Mouse (Mus musculus): ENCODE data around the gene Slc15a5.

Gene Slc15a5

DNA sequence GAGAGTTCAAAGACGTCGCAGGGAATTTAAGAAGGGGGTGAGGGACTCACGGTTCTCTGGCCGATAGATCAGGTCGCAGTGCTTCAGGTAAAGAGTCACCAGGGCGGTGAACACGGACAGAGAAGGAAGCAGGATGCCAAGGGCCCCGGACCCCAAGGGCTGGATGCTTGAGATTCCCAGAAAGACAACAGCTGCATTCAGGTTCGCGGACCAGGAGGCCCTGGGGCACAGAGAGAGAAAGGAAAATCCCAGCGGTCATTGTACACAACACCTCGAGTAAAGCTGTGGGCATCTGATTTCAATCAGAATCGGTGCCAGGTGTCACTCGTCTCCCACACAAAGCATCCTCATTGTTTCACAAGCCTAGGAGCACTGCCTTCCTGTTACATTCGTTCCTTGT, 24.1 kb downstream of the Slc15a5 start:
- DNase-seq (ENCODE audit: low spot score): no peak

DNA sequence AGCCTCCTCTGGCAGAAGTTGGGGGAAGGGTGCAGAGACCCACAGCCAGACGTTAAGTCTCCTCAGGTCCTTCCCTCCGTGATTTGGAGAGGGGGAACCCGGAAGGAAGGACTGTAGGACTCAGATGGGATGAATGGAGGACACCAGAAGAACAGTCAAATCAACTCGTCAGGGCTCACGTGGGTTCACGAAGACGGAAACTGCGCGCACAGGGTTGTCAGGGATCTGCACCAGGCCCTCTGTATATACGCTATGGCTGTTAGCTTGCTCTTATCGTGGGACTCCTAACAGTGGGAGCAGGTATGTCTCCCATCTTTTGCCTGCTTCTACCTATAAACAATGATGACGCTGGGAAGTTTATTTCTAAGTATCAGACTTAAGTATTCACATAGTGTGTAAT, 24.8 kb downstream of the Slc15a5 start:
- no peak for DNase-seq (ENCODE audit: low spot score)

DNA sequence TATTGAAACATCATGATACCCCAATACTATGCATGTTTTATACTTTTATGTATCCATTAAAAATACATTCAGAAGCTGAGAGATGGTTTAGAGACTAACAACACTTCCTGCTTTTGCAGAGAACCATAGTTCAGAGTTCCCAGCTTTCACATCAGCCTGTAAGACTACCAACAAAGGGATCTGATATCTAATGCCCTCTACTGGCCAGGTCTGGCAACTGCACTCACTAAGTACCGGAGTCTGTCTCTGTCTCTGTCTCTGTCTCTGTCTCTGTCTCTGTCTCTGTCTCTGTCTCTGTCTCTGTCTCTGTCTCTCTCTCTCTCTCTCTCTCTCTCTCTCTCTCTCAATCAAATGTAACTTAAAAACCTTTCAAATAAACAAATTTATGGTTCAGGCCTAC, 25.6 kb downstream of the Slc15a5 start:
- DNase-seq (ENCODE audit: low spot score): no peak

DNA sequence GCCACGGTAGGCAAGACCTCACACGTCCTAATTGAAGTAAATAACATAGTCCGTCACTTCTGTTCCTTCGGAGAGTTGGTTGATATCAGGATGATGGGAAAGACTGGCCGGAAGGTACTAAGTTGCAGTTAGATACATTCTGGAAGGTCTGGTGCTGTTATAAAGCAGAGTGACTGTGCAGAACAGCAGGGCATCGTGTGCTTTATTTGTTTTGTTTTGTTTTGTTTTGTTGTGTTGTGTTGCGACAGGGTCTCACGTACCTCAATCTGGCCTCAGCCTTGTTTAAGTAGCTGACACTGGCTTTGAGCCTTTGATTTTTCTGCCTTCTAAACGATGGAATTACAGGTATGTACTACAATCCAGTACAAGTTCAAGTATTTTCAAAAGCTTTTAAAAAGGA, 26.0 kb downstream of the Slc15a5 start:
- DNase-seq (ENCODE audit: low spot score): no peak

DNA sequence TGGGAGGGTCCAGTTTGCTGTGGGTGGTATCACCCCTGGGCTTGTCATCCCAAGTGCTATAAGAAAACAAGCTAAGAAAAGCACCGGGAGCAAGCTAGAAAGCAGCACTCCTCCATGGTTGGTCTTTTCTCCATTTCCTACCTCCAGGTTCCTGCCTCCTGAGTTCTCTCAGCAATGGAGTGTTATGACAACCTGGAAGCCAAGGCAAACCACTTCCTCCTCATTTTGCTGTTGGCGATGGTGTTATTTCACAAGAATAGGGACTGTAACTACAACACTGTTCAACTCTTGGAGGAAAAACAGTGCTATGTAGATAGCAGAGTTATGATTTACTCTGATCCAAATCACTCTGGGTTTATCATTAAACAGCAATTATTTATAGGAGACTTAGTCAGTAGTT, 34.4 kb downstream of the Slc15a5 start:
- DNase-seq (ENCODE audit: low spot score): no peak

DNA sequence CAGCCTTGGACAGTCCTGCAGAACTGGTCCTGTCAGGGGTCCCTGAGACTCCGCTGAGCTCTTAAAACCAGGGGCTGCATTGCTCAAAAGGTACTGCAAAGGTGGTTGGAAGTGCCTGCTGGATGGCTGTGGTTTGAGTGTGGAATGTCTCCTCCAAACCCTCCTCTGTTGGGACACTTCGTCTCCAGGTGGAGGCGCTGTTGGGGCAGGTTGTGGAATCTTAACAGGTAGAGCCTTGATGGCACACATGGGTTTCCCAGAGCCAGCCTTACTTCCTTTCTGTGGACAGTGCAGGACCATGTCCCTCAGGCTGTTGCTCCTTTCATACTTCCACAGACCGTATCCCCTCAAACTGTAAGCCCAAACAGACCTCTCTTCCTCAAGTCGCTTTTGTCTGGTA, 36.8 kb downstream of the Slc15a5 start:
- DNase-seq (ENCODE audit: low spot score): no peak

DNA sequence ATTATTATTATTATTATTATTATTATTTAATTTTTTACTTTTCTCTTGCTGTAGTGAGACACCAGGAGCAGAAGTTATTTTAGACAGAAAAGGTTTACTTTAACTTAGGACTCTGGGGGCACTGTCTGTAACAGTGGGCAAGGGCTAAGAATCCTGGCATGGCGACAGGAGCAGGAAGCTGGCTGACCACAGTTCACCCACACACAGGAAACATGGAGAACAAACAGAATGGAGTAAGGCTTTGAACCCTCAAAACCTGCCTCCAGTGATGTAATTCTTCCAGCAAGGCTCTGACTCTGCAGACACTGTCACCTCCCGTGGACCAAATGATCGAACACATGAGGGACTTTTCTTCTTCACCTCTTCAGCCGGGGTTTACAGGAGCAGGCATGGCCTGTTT, 37.9 kb downstream of the Slc15a5 start:
- no peak for DNase-seq (ENCODE audit: low spot score)

DNA sequence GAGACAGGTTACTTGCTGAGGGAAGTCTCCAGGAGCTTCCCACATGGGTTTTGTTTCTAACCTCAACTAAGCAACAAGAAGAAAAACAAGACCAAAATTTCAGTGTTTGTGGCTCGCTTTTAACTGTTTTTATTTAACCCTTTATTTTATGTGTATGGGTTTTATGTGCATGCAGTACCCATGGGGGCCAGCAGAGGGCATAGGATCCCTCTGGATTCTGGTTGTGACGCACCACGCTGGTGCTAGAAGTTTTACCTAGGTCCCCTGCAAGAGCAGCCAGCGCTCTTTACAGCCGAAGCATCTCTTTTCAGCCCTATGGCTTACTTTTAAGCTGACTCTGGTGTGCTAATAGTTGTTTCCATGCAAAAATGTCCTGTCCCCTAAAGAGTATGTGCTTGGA, 42.1 kb downstream of the Slc15a5 start:
- DNase-seq (ENCODE audit: low spot score): no peak

DNA sequence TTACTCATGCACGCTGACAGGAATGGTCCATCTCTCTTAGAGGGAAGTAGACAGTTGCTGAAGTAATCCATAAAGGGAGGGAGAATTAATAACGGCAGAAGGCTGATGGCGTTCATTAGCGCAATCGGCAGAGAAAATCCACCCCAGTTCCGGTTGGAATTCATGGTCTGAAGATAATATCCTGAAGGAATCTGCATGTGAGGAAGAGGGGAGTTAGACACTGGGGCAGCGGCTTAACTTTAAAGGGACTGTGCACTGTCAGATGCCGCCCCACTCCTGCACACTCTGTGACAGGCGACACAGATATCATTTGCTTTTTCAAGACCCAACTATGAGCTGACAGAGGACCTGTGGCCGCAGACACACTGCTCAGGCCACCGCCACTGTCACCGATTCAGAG, 42.8 kb downstream of the Slc15a5 start:
- DNase-seq (ENCODE audit: low spot score): no peak

DNA sequence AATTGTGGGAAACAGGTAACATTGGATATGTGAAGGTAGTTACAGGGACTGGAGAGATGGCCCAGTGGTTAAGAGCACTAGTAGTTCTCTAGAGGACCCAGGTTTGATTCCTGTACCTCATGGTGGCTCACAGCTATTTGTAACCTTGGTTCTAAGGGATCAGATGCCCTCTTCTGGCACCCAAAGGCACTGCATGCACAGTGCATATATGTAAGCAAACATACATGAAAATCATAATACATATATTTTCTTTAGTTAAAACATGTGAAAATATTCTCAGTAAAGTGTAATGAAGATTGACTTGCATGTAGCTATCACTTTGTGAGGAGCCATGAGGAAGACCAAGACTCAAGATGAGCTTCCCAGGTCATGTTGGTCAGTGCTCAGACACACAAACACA, 62.8 kb downstream of the Slc15a5 start:
- no peak for DNase-seq (ENCODE audit: low spot score)

DNA sequence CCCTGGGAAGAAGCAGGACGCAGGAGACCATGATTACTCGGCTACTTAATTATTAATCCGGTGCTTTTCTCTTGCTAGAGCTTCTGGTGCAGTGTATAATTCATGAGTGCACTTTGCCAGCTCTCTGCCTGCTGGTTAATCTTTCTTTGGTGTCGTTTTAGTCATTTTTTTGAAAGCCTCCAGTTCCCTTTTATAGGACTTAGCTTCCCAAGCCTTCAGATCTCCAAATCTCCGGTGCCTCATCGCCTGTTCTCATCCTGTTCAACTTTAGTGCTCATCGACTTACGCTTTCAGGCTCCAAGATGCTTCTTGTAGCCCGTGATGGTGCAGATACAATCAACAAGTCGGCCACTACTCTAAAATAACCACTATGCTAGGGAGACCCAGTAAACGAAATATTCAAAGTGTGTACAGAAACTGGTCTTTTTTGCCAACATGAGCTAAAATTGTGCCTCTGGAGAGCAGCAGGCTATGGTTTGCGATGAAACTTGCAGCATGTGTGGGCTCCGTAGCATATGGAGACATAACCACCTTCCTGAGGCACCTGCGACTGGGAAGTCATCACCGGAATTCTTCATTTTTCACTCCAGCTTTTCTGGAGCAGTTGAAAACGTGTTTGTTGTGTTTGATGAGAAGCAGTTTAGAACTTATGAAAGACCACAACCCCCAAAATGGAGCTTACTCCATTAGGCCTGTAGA, 64.6 kb downstream of the Slc15a5 start:
- no peak for DNase-seq (ENCODE audit: low spot score)

DNA sequence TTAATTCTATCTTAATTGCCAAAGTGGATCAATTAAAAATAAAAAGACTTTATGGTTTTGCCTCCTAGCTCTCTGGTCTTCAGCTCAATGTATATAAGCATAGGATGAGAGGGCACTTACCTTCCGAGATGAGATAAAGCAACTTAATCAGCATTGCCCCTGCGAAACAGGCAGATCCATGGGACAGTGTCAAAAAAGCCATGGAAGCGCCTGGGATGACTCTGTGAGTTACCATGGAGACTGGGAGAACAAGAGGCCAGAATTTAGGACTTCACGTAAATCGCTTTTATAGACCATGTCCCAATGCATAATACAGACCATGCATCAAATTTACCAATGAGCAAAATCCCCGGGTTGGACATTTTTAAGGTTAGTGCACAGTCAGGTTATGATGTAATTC, 67.8 kb downstream of the Slc15a5 start:
- no peak for DNase-seq (ENCODE audit: low spot score)

DNA sequence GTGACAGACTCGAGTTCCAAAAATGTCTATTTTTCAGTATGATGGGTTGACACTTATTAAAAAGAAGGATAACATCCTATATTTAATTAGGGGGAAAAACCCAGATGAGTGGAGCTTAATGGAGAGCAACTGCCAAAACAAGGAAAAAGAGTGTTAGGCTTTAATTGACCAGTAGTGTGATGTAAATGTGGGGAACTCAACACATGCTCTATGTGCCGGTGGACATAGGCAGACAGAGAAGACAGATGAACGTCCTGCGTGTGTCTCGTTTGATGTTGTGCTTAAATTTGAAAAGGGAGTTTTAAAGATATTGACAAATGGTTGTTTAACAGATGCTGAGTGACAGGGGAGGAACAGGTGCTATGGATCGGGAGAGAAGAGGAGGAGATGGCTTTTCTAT, 72.0 kb downstream of the Slc15a5 start:
- DNase-seq (ENCODE audit: low spot score): no peak

DNA sequence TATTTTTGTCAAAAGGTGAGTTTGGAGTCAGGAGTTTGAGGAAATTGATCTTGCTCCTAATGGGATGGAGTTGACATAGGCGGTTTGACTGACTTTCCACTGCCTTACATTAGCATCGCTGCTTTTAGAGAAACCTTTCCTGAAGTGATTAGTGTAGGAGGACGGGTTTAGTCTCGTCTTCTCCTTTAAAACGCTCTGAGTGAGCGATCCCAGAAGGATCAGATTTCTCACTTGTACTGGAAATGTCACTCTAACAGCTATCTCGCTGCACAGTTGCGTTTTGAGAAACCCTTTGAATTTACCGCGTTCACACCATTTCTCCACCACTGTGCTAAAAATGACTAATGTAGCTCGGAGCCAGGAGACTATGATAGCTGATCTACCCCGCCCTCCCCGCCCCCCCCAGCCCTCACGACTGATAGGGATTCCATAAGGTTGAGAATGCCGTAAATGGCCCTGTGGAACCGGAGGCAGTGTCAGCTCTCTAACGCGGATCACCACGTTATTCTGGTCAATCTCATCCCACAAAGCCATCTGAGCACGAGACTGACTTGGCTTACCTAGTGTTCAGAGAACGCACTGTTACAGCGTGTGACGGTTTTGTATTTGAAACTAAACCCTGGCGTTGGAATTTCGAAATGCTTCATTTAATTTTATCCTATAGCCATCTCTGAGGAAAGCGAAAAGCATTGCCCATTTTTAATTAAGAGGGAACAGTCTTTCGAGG, 73.0 kb downstream of the Slc15a5 start:
- DNase-seq (ENCODE audit: low spot score): no peak

DNA sequence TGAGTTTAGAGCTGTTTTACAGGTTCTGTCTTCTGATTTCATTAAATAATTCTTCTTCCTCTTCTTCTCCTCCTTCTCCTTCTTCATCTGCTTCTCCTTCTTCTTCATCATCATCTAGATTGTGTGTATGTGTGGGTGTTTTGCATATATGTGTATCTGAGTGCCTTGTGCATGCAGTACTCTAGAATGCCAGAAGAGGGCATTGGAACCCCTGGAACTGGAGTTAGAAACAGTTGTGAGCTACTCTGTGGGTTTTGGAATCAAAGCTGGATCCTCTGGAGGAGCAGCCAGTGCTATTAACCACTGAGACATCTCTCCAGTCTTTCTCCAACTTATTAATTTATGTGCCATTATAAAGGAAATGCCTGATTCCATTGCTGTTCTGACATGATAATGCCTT, 89.9 kb downstream of the Slc15a5 start:
- no peak for DNase-seq (ENCODE audit: low spot score)

DNA sequence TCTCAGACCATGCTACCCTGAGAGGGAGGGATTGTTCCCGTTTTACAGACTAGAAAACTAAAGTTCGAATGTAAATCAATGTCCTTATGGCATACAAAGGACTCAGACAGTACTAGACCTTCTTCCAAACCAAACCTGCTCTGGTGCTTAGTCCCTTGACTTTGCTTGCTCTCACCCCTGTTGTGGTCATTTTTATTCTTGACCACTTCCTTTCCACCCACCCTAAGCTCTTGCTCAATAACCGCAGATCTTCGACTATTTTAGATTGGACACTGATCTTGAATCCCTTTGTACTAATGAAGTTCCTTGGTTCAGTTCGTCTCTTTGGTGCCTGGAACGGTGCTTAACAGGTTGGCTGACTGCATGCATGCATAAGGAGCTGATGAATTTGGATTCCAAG, 94.5 kb downstream of the Slc15a5 start:
- DNase-seq (ENCODE audit: low spot score): no peak

DNA sequence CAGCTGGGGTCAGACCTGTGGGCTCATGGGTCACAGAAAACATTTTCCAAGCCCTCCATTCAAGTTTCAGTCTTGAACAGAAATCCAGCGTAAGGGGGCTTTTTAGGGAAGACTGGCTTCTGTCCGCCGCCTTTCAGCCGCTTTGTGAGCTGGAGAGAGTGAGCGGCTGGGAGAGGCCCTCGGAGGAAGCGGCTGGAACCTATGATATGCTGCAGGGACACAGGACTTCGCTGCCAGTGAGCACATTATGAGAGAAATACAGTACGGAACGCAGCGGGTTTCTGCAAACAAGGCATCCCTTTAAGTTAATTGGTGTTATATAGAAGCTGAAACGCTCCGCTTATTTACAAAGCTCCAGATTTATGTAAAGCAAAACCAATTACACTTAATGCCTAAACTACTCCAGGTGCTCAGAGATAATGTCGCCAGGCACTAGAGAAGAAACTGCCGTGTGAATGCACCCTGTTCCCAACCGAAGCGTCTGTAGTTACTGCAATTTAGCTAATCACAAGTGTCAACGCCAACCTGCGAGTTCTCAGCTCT, 97.5 kb downstream of the Slc15a5 start:
- no peak for DNase-seq (ENCODE audit: low spot score)

DNA sequence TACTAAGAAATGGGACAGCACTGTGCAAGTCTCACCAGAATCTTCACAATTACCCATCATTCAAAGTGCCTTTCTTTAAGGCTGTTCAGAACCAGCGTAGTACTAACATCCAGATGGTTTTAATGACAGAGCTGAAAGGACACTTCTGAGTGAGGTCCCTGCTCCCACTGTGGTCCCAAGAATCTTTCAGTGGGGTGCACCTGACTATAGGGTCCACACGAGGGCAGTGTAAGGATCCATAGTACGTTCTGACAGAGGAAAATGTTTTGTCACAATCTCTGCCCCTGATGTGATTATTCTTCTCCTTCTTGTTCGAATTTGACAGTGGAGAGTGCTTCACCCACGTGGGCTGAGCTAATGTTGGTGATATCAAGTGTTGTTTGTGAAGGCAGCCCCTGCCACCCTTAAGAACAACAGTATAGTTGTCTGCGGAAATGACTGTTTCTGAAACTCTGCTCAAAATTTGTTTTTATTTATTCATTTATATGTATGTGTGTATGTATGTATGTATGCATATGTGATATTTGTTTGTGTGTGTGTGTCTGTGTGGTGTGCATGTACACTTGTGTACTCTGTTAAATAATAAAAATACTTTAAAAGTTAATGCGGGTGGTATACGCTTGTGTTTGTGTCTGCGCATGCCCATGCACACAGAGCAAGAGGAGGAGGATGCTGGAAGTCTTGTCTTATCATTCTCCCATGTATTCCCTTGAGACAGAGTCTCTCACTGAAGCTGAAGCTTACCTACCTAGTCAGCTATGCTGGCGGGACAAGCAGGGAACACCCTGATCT, 98.6 kb downstream of the Slc15a5 start:
- no peak for DNase-seq (ENCODE audit: low spot score)

DNA sequence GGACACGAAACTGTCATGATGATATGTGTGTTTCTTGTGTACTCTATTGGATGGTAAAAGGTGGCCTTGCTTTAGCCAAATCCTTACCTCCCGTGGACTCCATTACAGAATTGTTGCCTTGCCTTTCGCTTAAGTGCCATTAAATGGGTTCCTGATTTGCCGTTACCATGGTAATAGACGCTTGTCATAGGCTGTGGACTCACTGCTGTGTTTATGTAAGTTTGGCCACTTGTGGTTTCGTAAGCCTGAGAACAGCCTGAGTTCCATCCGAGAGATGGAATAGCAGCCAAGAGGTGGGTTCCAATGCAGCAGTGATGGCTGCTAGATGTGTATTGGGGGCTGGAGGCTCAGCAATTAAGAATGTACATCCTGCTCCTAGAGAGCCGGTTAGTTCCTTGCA, 99.3 kb downstream of the Slc15a5 start:
- DNase-seq (ENCODE audit: low spot score): no peak

DNA sequence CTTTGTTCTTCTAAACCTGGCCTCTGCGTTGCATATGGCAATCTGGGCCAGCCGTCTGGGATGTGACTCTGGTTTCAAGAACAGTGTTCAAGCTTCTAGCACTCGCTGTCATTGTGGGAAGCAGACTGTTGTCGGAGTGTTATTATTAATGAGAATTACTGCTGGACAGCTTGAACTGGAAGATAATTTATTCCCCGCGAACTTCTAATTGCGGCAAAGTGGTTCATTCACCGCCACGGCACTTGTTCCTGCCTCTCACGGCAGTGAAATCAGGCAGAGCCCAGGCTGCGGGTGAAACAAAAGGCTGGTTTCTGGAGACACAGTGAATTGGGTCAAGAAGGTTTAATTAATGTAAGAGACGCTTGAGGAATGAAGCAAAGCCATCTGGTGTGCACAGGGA, 99.9 kb downstream of the Slc15a5 start:
- DNase-seq (ENCODE audit: low spot score): no peak

DNA sequence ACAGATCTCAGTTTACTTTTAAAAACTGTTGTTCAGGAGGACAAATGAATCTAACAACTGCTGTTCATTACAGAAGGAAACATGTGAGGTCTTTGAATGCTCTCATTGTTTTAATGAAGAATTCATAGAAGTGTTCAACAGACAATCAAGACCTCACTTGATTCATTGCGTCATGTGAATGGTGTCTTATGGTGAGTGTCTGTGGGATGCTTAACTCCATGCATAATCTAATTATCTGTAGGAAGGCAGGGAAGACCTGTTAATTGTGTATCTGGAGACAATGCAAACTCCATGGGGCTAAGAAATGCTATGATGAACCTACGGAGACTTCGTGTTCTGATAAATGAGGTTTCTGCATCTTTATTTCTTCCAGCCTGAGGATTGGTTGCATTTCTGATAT, 103.7 kb downstream of the Slc15a5 start:
- DNase-seq (ENCODE audit: low spot score): no peak

DNA sequence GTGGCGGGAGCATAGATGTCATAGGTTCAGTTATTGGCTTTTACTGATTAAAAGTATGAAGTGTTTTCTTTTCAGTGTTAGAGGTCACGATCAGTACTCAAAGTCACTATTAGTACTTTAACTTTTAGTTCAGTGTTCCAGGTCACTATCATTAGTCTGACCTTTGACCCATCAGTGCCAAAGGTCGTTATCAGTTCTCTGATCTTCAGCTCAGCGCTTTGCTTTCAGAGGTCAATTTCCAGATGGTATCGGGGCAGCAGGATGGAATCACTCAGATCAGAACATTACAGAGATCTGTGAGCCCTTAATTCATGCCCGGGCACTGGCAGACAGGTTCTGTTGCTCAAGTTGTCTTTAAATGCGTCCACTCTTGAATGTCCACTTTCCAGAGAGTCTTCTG, 116.0 kb downstream of the Slc15a5 start:
- no peak for DNase-seq (ENCODE audit: low spot score)

DNA sequence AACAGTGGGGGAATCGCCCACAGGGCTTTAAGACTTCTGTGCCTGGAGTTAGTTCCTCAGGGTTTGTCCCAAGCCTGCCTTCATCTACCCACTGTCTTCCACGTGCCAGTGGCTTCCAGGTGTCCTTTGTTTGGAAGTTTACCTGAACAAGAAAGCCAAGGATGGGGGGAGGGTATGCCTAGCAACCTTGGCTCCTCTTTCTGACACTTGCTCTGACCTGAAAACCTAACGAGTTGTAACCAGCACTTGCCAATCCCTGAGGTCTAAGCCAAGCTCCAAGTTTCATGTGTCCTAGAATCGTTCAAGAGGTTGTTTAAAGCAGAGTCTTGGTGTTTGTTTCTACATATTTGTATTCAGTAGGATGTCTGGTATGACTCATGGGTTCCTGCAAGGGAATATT, 116.9 kb downstream of the Slc15a5 start:
- DNase-seq (ENCODE audit: low spot score): no peak
